Mouse (Mus musculus) ES-Bruce4 (cell line): Measurements from ENCODE around the gene Glis1.

Experiments
- CTCF ChIP-seq: IDR thresholded peaks from one replicate; pipeline ENCODE4 v1.8.1; 2011; ENCODE audit warnings: low read depth, low read length
- EP300 ChIP-seq: IDR thresholded peaks from 2 replicates; pipeline ENCODE4 v1.6.1; 2011; ENCODE audit warnings: low read depth, low read length; ENCODE audit not compliant: insufficient read depth
- POLR2A ChIP-seq: IDR thresholded peaks from one replicate; pipeline ENCODE4 v1.8.1; 2011; ENCODE audit warnings: low read length; ENCODE audit not compliant: insufficient read depth

- no peak for TF ChIP-seq EP300
- no peak for TF ChIP-seq CTCF
- no peak for TF ChIP-seq POLR2A
Observed at GRCm38 (mm10) chr4:107442891-107443483, 8.6 kb downstream of the Glis1 start.
